Mouse (Mus musculus): ENCODE results near the gene Avil.
"Not testable (repeated sequence)": the region's sequence is repeated elsewhere in the genome, so short reads cannot be mapped to it uniquely, and the experiment has no call there.

Gene Avil

GRCm38 (mm10) chr10:127059174-127059967 lies 58.9 kb downstream of the Avil start:
- DNase-seq (ENCODE audit: low read depth, low spot score), result no peak

GRCm38 (mm10) chr10:127059968-127060916 lies 59.7 kb downstream of the Avil start, which contains the start of gene March9:
Gene March9, minus strand, starts transcription at chr10:127060184.
- peak; percentile 89 for DNase-seq (ENCODE audit: low read depth, low spot score)

GRCm38 (mm10) chr10:127061085-127061484 lies 60.6 kb downstream of the Avil start:
- no peak for DNase-seq (ENCODE audit: low read depth, low spot score)

- no peak for DNase-seq (ENCODE audit: low read depth, low spot score)
Observed at GRCm38 (mm10) chr10:127061513-127061912, 61.0 kb downstream of the Avil start.

GRCm38 (mm10) chr10:127062101-127062500 lies 61.6 kb downstream of the Avil start:
- DNase-seq (ENCODE audit: low read depth, low spot score), result not testable (repeated sequence)

GRCm38 (mm10) chr10:127062503-127062902 lies 62.0 kb downstream of the Avil start:
- no peak for DNase-seq (ENCODE audit: low read depth, low spot score)

GRCm38 (mm10) chr10:127063239-127063872 lies 62.8 kb downstream of the Avil start, which contains the start of gene Cdk4:
Gene Cdk4, plus strand, starts transcription at chr10:127063534.
- peak; percentile 99 for DNase-seq (ENCODE audit: low read depth, low spot score)

- DNase-seq (ENCODE audit: low read depth, low spot score), result peak; percentile 63
Observed at GRCm38 (mm10) chr10:127063913-127064870, 63.7 kb downstream of the Avil start.

GRCm38 (mm10) chr10:127065981-127066380 lies 65.5 kb downstream of the Avil start:
- no peak for DNase-seq (ENCODE audit: low read depth, low spot score)

GRCm38 (mm10) chr10:127066519-127067018 lies 66.1 kb downstream of the Avil start:
- DNase-seq (ENCODE audit: low read depth, low spot score), result no peak

GRCm38 (mm10) chr10:127068360-127069038 lies 68.0 kb downstream of the Avil start:
- DNase-seq (ENCODE audit: low read depth, low spot score), result no peak

GRCm38 (mm10) chr10:127069281-127070189 lies 69.0 kb downstream of the Avil start:
- peak; percentile 91 for DNase-seq (ENCODE audit: low read depth, low spot score)
